ENCODE assay signal across 12 mouse cellular contexts in genomic region chr1:187270318-187271247, GRCm38 (mm10). TPM values are rescaled to one million over a fixed set of nuclear protein-coding genes. Genes with fewer than 3 reads are reported as not detected.
A peak's percentile ranks its signal among the peaks of the same experiment; 100 is the strongest.
DNase-seq lines count a peak whose midpoint lies in the region; ATAC-seq and TF ChIP-seq lines count a peak whose summit lies in the region.
"Had no signal": no experiment of that assay in that cellular context is flagged by ENCODE, and none has a peak within 500 bp of the region (broad histone marks: within the 10 kb centered on the region; RNA-seq: fewer than 3 reads in every experiment).

No protein-coding gene starts in this region.

- no peak overlapping the region for H3K27ac ChIP-seq in layer of hippocampus, adult 2 months
- H3K27ac ChIP-seq in kidney, adult 2 months (ENCODE audit: insufficient read depth, low read depth, low read length), result no peak overlapping the region
- H3K27ac ChIP-seq: forebrain, embryonic 13.5 days had no signal

- no peak for TF ChIP-seq POLR2A in kidney, adult 2 months (IDR thresholded peaks at IDR 0.05; ENCODE audit: low read depth, low read length)

- 80% methylated on average over 10 of the region's 10 CpGs for WGBS in kidney, adult 2 months

- TF ChIP-seq CTCF in layer of hippocampus, adult 2 months (conservative IDR thresholded peaks at IDR 0.05), result no peak
- no peak for TF ChIP-seq CTCF in kidney, adult 2 months (conservative IDR thresholded peaks at IDR 0.05; ENCODE audit: insufficient read depth, insufficient read length, low read depth, low read length)

- H3K4me3 ChIP-seq in layer of hippocampus, adult 2 months, result no peak overlapping the region
- no peak overlapping the region for H3K4me3 ChIP-seq in kidney, adult 2 months (ENCODE audit: insufficient read depth, low read depth, low read length)
- H3K4me3 ChIP-seq: forebrain, embryonic 13.5 days had no signal

- DNase-seq in adrenal gland, adult 2 months, result peak; percentile 57
- DNase-seq in adrenal gland, adult 18-20 months (ENCODE audit: low spot score in 2 of 2), result no peak
- DNase-seq in layer of hippocampus, adult 2 months (ENCODE audit: low spot score in 2 of 2), result peak; percentile 25 to 45
- DNase-seq in layer of hippocampus, adult 9-10 months (ENCODE audit: low spot score), result no peak
- DNase-seq in adrenal gland, postnatal 14 days, result peak; percentile 46
- peak; percentile 40 for DNase-seq in lung, postnatal 10 days
- DNase-seq in kidney, adult 2 months, result no peak
- DNase-seq: cerebellum, postnatal 10 days; spleen, adult 18-20 months had no signal

- no peaks in the 10 kb centered on the region for H3K36me3 ChIP-seq in kidney, adult 2 months (ENCODE audit: control insufficient read depth, insufficient read depth, low read length)

- no peak for ATAC-seq in inflammation-experienced regulatory T-cells, adult 6 months
- ATAC-seq: forebrain, embryonic 13.5 days had no signal

- no peaks in the 10 kb centered on the region for H3K27me3 ChIP-seq in kidney, adult 2 months (replicated peaks; ENCODE audit: control insufficient read depth, insufficient read depth, low read length)
- H3K27me3 ChIP-seq: forebrain, embryonic 13.5 days had no signal

- H3K4me1 ChIP-seq in kidney, adult 2 months (ENCODE audit: control insufficient read depth, insufficient read depth, low read length), result peaks cover 6% of the 10 kb centered on the region; the same call in 1 of the 2 replicates

RNA-seq across cellular contexts. Expression of gene Gpatch2, which starts 55.3 kb away (rescaled TPM):
- 10 to 100 TPM; 20.2 to 29.1 TPM for total RNA-seq in adrenal gland, adult 2 months (2021)
- 5.0 and 5.4 TPM in 2 replicates for polyA plus RNA-seq in adrenal gland, adult 2 months (2012; rRNA removed)
- 10 to 100 TPM; 20.1 to 23.6 TPM for total RNA-seq in adrenal gland, adult 18-20 months (2021)
- 10 to 100 TPM; 19.6 to 24.3 TPM for total RNA-seq in layer of hippocampus, adult 2 months (2021)
- total RNA-seq in adrenal gland, postnatal 14 days (2021), result 23.4 and 25.0 TPM in 2 replicates
- polyA plus RNA-seq in kidney, adult 2 months (2012; rRNA removed), result 8.0 and 9.0 TPM in 2 replicates
- 10 to 100 TPM; 15.7 to 21.7 (median 20.3) TPM for polyA plus RNA-seq in inflammation-experienced regulatory T-cells, adult 6 months (2017; shearing (Covaris generic))

RNA-seq across cellular contexts. Expression of gene Spata17, which starts 55.3 kb away (rescaled TPM):
- 1 to 10 TPM in 1 of 2 experiments, under 1 TPM in 1; 0.52 to 1.8 TPM for total RNA-seq in adrenal gland, adult 2 months (2021)
- 0.09 and 0.59 TPM in 2 replicates for polyA plus RNA-seq in adrenal gland, adult 2 months (2012; rRNA removed)
- 1 to 10 TPM in 1 of 2 experiments, under 1 TPM in 1; 0.56 to 1.1 TPM for total RNA-seq in adrenal gland, adult 18-20 months (2021)
- total RNA-seq in layer of hippocampus, adult 2 months (2021), result under 1 TPM; 0.74 to 0.79 TPM
- total RNA-seq in adrenal gland, postnatal 14 days (2021), result 1.0 and 1.3 TPM in 2 replicates
- polyA plus RNA-seq in kidney, adult 2 months (2012; rRNA removed), result 1.6 and 2.6 TPM in 2 replicates
- not detected for polyA plus RNA-seq in inflammation-experienced regulatory T-cells, adult 6 months (2017; shearing (Covaris generic))
- total RNA-seq: monocyte, adult 5-6 weeks had no signal

Comparison
In these comparisons a context has a peak if more than half of its experiments do, and no peak if none do; other contexts are left out.
1. DNase-seq: peak in adrenal gland, adult 2 months (single experiment), layer of hippocampus, adult 2 months (2 of 2), adrenal gland, postnatal 14 days (single experiment) and lung, postnatal 10 days (single experiment); none in adrenal gland, adult 18-20 months (0 of 2), layer of hippocampus, adult 9-10 months (single experiment) and kidney, adult 2 months (single experiment).